Comparison of ENCODE assay signal across 30 mouse cellular contexts in genomic region chr6:147606666-147607065, GRCm38 (mm10).
DNase-seq lines count a peak whose midpoint lies in the region; ATAC-seq and TF ChIP-seq lines count a peak whose summit lies in the region.
"Had no signal": no experiment of that assay in that cellular context is flagged by ENCODE, and none has a peak within 500 bp of the region (broad histone marks: within the 10 kb centered on the region; RNA-seq: fewer than 3 reads in every experiment).

No protein-coding gene starts in this region.

- no peaks in the 10 kb centered on the region for H3K27me3 ChIP-seq in liver, embryonic 13.5 days
- no peaks in the 10 kb centered on the region for H3K27me3 ChIP-seq in liver, postnatal 0 days (ENCODE audit: insufficient read depth, low read length)
- no peaks in the 10 kb centered on the region for H3K27me3 ChIP-seq in hindbrain, embryonic 12.5 days
- H3K27me3 ChIP-seq: CH12.LX; embryonic facial prominence, embryonic 15.5 days; forebrain, embryonic 12.5 days; hindbrain, embryonic 15.5 days had no signal

- intact Hi-C loops in gastrocnemius, adult 2 months (cut with DNase I), result loop anchor here (2.0 kb wide), 1 partner anchor 40 kb away; no protein-coding TSS in a partner anchor

- 0 out of 2 replicates have a peak, but pooled peaks have one; percentile 43 for ATAC-seq in liver, embryonic 13.5 days (ENCODE audit: low read depth)
- no peak for ATAC-seq in liver, postnatal 0 days
- 0 out of 2 replicates have a peak, but pooled peaks have one; percentile 17 for ATAC-seq in monocyte, adult 5-6 weeks (replicated peaks; ENCODE audit: insufficient number of reproducible peaks, low FRiP score, low TSS enrichment, poor library complexity, severe bottlenecking)
- ATAC-seq in hindbrain, embryonic 12.5 days (ENCODE audit: low FRiP score), result no peak
- ATAC-seq: forebrain, postnatal 0 days had no signal

- H3K36me3 ChIP-seq in liver, embryonic 13.5 days, result no peaks in the 10 kb centered on the region
- no peaks in the 10 kb centered on the region for H3K36me3 ChIP-seq in liver, postnatal 0 days (replicated peaks; ENCODE audit: insufficient read depth, low read length)
- H3K36me3 ChIP-seq in hindbrain, embryonic 12.5 days, result peaks cover 5% of the 10 kb centered on the region; the same call in 1 of the 2 replicates
- H3K36me3 ChIP-seq: embryonic facial prominence, embryonic 10.5 days; embryonic facial prominence, embryonic 15.5 days; forebrain, embryonic 12.5 days; hindbrain, embryonic 15.5 days had no signal

- 42% methylated on average over 10 of the region's 10 CpGs for WGBS in liver, embryonic 13.5 days (ENCODE audit: insufficient replicate concordance)
- WGBS in liver, postnatal 0 days (ENCODE audit: insufficient replicate concordance), result 38% methylated on average over 10 of the region's 10 CpGs
- WGBS in hindbrain, embryonic 12.5 days, result 75% methylated on average over 10 of the region's 10 CpGs

- no peak for DNase-seq in gastrocnemius, adult 2 months
- DNase-seq in gastrocnemius, adult 18-20 months (ENCODE audit: low spot score), result no peak
- DNase-seq in liver, embryonic 13.5 days, result no peak
- no peak for DNase-seq in liver, postnatal 0 days
- peak; percentile 13 for DNase-seq in thymus, postnatal 4 days
- DNase-seq in thymus, postnatal 10 days (ENCODE audit: low spot score in 2 of 2), result no peak
- DNase-seq: adrenal gland, adult 8-10 months; cerebellum, adult 2 months; cerebellum, postnatal 14 days; forebrain, postnatal 0 days; gastrocnemius, postnatal 25 days; heart, adult 2 months; heart, postnatal 14 days; kidney, adult 2 months; kidney, postnatal 36 days; left cerebral cortex, postnatal 4 days; lung, adult 2 months; lung, postnatal 10 days; midbrain, embryonic 14.5 days; right cerebral cortex, adult 18-20 months; spleen, adult 18-20 months had no signal

- H3K9ac ChIP-seq in liver, embryonic 13.5 days, result no peak overlapping the region
- no peak overlapping the region for H3K9ac ChIP-seq in liver, postnatal 0 days (replicated peaks)
- H3K9ac ChIP-seq in hindbrain, embryonic 12.5 days, result no peak overlapping the region
- H3K9ac ChIP-seq: embryonic facial prominence, embryonic 15.5 days; forebrain, embryonic 12.5 days; forebrain, postnatal 0 days; hindbrain, embryonic 15.5 days had no signal

- H3K4me2 ChIP-seq in liver, embryonic 13.5 days, result no peak overlapping the region
- no peak overlapping the region for H3K4me2 ChIP-seq in liver, postnatal 0 days (ENCODE audit: low read depth, low read length)
- no peak overlapping the region for H3K4me2 ChIP-seq in hindbrain, embryonic 12.5 days (replicated peaks)
- H3K4me2 ChIP-seq: embryonic facial prominence, embryonic 15.5 days; forebrain, embryonic 12.5 days; hindbrain, embryonic 15.5 days had no signal

- no peak for TF ChIP-seq EP300 in liver, postnatal 0 days (IDR thresholded peaks at IDR 0.05; ENCODE audit: low read depth)

- H3K27ac ChIP-seq in gastrocnemius, adult 2 months, result peak overlapping the region; percentile 53; the same call in 1 of the 2 replicates
- no peak overlapping the region for H3K27ac ChIP-seq in liver, embryonic 13.5 days
- H3K27ac ChIP-seq in liver, postnatal 0 days (ENCODE audit: low read depth), result no peak overlapping the region
- H3K27ac ChIP-seq in hindbrain, embryonic 12.5 days, result no peak overlapping the region
- H3K27ac ChIP-seq: embryonic facial prominence, embryonic 10.5 days; embryonic facial prominence, embryonic 15.5 days; forebrain, embryonic 12.5 days; heart, adult 2 months; hindbrain, embryonic 15.5 days; layer of hippocampus, adult 2 months; macrophage had no signal

- no peak overlapping the region for H3K4me3 ChIP-seq in gastrocnemius, adult 2 months
- no peak overlapping the region for H3K4me3 ChIP-seq in liver, embryonic 13.5 days (replicated peaks)
- H3K4me3 ChIP-seq in liver, postnatal 0 days (ENCODE audit: low read depth, low read length), result no peak overlapping the region
- H3K4me3 ChIP-seq in hindbrain, embryonic 12.5 days, result no peak overlapping the region
- H3K4me3 ChIP-seq: embryonic facial prominence, embryonic 10.5 days; embryonic facial prominence, embryonic 15.5 days; forebrain, embryonic 12.5 days; heart, adult 2 months; hindbrain, embryonic 15.5 days; layer of hippocampus, adult 2 months had no signal

- H3K4me1 ChIP-seq in liver, embryonic 13.5 days (replicated peaks), result peaks cover 7% of the 10 kb centered on the region; the same call in 1 of the 2 replicates
- no peaks in the 10 kb centered on the region for H3K4me1 ChIP-seq in liver, postnatal 0 days (ENCODE audit: insufficient read depth)
- H3K4me1 ChIP-seq in hindbrain, embryonic 12.5 days, result no peaks in the 10 kb centered on the region
- H3K4me1 ChIP-seq: embryonic facial prominence, embryonic 15.5 days; hindbrain, embryonic 15.5 days had no signal

- TF ChIP-seq CTCF in gastrocnemius, adult 2 months (IDR thresholded peaks at IDR 0.05), result no peak
- TF ChIP-seq CTCF in liver, postnatal 0 days (IDR thresholded peaks at IDR 0.05; ENCODE audit: low read depth), result no peak

- no peaks in the 10 kb centered on the region for H3K9me3 ChIP-seq in liver, embryonic 13.5 days (replicated peaks)
- H3K9me3 ChIP-seq in liver, postnatal 0 days (ENCODE audit: low read length), result no peaks in the 10 kb centered on the region
- no peaks in the 10 kb centered on the region for H3K9me3 ChIP-seq in hindbrain, embryonic 12.5 days (replicated peaks)
- H3K9me3 ChIP-seq: embryonic facial prominence, embryonic 10.5 days; embryonic facial prominence, embryonic 15.5 days; forebrain, embryonic 12.5 days; hindbrain, embryonic 15.5 days had no signal

Comparison
In these comparisons a context has a peak if more than half of its experiments do, and no peak if none do; other contexts are left out.
1. ATAC-seq: peak in liver, embryonic 13.5 days (single experiment) and monocyte, adult 5-6 weeks (single experiment); none in liver, postnatal 0 days (single experiment) and hindbrain, embryonic 12.5 days (single experiment).